ENCODE assay signal across 15 mouse cellular contexts in the genomic region with DNA sequence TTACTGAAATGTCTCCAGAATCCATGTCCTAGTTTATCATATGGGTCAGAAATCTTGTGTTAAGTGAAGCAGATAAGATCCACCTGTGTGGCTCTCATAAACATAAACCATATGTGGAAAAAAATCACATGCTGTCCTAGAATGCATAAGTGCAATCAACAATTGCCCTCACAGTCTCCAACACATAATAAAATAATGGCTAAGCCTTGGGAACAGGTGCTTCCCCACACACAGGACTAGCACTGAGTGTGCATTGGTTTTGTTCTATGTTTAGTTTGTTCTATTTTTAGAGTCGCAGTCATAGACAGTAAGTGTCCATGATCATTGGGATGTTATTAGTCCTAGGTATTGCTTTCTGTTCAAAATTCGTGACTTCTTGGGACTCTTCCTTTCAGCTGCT.
"Had no signal": no experiment of that assay in that cellular context is flagged by ENCODE, and none has a peak within 500 bp of the region (broad histone marks: within the 10 kb centered on the region; RNA-seq: fewer than 3 reads in every experiment).

No protein-coding gene starts in this region.

- H3K27me3 ChIP-seq: neural tube, embryonic 13.5 days; neural tube, embryonic 15.5 days; stomach, embryonic 15.5 days had no signal

- H3K4me3 ChIP-seq: neural tube, embryonic 13.5 days; neural tube, embryonic 15.5 days; stomach, embryonic 15.5 days had no signal

- DNase-seq: retina, postnatal 1 day; right cerebral cortex, adult 18-20 months; right cerebral cortex, postnatal 14 days; right cerebral cortex, postnatal 25 days; right cerebral cortex, postnatal 4 days; spleen, adult 18-20 months; thymus, adult 18-20 months; thymus, adult 2 months; thymus, postnatal 14 days; thymus, postnatal 25 days; thymus, postnatal 36 days; thymus, postnatal 4 days had no signal

- H3K36me3 ChIP-seq: neural tube, embryonic 13.5 days; neural tube, embryonic 15.5 days; stomach, embryonic 15.5 days had no signal

- H3K4me2 ChIP-seq: neural tube, embryonic 13.5 days; neural tube, embryonic 15.5 days; stomach, embryonic 15.5 days had no signal
